Mouse (Mus musculus) inflammation-experienced regulatory T-cells, adult 6 months (primary cell): ENCODE data around the gene Eif4h. TPM values are rescaled to one million over a fixed set of nuclear protein-coding genes. Genes with fewer than 3 reads are reported as not detected.

Source experiments
- ATAC-seq: one replicate; pipeline ENCODE4 v1.8.0; 2017
- polyA plus RNA-seq, 3 experiments: library from polyadenylated mRNA; unstranded; fragments of 100-300 nt; shearing (Covaris generic); gene quantifications; one replicate each; pipeline ENCODE4 v1.2.1; 2017

Eif4h gene
- polyA plus RNA-seq, 3 experiments from 2014 or later, result 92.8 to 133 (median 95.4) TPM

- ATAC-seq, result no peak
These were observed 34.9 kb downstream of the Eif4h start for GRCm38 (mm10) chr5:134604376-134604775.

GRCm38 (mm10) chr5:134597711-134598110 lies 41.6 kb downstream of the Eif4h start:
- ATAC-seq, result no peak

DNA sequence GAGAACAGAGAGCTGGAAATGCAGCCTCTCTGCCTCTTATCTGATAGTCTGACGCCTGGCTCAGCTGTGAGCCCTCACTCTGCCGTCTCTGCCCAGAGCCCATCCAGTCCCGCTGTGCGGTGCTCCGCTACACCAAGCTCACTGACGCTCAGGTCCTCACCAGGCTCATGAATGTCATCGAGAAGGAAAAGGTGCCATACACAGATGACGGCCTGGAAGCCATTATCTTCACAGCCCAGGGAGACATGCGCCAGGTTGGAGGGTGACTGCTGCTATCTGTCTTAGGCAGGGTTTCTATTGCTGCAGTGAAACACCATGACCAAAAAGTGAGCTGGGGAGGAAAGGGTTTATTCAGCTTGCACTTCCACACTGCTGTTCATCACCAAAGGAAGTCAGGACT lies 46.2 kb downstream of the Eif4h start:
- ATAC-seq, result no peak

GRCm38 (mm10) chr5:134592026-134592581 lies 47.2 kb downstream of the Eif4h start:
- ATAC-seq, result no peak

GRCm38 (mm10) chr5:134589900-134590299 lies 49.4 kb downstream of the Eif4h start:
- ATAC-seq, result no peak

- no peak for ATAC-seq
These were observed 54.5 kb downstream of the Eif4h start for GRCm38 (mm10) chr5:134584798-134585197.

DNA sequence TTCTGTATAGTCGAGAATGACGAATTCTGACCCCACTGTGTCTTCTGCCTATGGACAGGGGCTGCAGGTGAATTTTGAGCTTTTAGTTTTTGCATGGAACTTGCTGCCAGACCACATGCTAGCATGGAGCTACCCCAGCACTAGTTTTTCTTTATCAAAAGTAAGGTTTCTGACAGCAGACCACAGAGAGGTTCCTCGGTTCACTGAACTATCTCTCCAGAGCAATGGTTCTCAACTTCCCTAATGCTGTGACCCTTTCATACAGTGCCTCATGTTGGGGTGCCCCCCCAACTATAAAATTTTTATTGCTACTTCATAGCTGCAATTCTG lies 55.4 kb downstream of the Eif4h start:
- ATAC-seq, result no peak

DNA sequence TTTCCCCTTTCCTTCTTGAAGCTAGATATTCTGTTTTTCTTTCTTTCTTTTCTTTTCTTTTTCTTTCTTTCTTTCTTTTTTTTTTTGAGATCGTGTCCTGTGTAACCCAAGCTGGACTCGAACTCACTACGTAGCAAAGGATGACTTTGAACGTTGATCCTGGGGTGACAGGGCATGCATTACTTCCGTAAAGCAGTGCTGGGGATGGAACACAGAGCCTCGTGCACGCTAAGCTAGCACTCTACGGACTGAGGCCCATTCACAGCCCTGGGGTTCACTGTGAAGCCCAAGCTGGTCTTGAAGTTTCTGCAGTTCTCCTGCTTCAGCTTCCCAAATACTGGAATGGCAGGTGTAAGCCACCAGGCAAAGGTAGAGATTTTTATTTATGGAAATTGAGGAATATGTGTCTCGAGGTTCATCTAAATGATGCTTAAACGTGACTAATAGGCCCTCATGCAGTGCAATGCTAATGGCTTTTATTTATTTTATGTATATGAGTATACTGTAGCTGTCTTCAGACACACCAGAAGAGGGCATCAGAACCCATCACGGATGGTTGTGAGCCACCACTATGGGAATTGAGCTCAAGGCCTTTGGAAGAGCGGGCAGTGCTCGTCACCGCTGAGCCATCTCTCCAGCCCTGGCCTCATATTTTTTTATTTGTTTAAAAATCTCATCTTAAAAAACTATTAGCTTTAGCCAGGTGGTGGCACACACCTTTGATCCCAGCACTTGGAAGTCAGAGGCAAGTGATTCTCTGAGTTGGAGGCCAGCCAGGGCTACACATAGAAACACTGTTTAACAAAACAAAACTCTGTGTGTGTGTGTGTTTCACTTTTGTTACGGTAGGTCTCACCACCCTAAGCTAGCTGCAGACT lies 56.0 kb downstream of the Eif4h start:
- ATAC-seq, result no peak

- ATAC-seq, result peak; percentile 99
These were observed 56.9 kb downstream of the Eif4h start for GRCm38 (mm10) chr5:134582221-134582907.

GRCm38 (mm10) chr5:134581146-134581545 lies 58.1 kb downstream of the Eif4h start, which contains the start of gene Rfc2:
Gene Rfc2 (plus strand): TSS chr5:134581366.
- no peak for ATAC-seq

GRCm38 (mm10) chr5:134579135-134579534 lies 60.2 kb downstream of the Eif4h start:
- no peak for ATAC-seq

GRCm38 (mm10) chr5:134577534-134577933 lies 61.8 kb downstream of the Eif4h start:
- ATAC-seq, result no peak

DNA sequence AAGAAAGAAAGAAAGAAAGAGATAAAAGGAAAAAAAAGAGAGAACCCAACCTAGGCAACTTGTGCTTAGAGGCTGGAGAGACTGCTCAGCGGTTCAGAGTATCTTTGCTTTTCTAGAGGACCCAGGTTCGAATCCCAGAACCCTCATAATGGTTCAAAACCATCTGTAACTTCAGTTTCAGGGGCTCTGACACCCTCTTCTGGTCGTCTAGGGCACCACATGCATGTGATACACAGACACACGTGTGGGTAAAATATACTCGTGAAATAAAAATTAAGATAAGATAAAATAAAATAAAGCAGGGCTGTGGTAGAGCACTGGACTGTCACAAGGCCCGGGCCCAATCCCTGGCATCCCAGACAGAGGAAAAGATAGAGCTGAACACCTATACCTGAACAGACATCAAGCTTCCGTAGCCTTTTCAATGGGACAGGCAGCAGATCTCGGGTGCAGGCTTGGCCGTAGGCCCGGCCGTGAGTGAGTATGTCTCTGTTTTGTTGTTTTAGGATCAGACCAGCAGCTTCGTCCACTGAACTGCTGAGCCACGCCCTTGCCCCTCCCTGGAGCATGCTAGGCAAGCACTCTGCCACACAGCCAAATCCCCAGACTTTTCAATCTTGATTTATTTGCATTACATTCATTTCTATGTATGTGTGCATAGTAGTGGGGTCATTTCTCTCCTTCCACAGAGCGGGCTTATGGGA lies 62.6 kb downstream of the Eif4h start:
- ATAC-seq, result no peak

GRCm38 (mm10) chr5:134575833-134576232 lies 63.5 kb downstream of the Eif4h start:
- ATAC-seq, result no peak

DNA sequence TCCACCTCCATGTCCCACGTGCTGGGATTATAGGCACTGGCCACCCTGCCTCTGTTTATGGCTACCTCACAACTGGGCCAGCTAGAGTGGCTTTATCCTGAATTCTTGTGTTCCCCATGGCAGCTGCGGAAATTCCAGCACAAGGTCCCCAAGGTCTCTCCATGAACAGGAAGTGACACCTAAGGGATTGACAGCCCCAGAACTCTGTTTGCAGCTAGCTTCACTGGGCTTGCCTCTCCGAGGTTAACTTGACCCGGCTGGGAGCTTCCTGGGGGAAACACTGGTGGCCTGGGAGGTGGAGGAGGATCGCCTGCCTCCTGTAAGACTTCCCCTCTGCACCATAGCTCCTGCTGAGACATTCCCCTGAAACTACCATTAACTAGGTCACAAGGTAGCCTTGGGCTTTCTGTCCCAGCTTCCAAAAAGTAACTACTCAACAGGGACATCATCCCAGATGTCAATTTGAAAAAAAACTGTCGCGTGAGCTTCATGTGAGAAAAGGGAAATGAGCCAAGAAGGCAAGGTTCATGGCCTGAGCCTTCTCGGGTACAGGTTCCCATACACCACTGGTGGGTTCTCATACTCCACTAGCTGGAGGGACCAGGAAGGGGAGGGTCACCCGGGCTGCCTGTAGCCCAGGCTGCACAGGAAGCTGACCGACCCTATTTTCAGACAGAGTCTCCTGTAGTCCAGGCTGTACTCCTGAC lies 66.6 kb downstream of the Eif4h start:
- no peak for ATAC-seq

- ATAC-seq, result peak; percentile 84
These were observed 67.4 kb downstream of the Eif4h start for GRCm38 (mm10) chr5:134571730-134572507.

Other genes starting within 250 kb of the Eif4h start
- 10 to 100 TPM in 1 of 3 experiments, 1 to 10 TPM in 2; 3.5 to 12.4 (median 5.7) TPM for gene Gtf2ird1, start 182.8 kb downstream of the Eif4h start, polyA plus RNA-seq
- gene Clip2, start 87.1 kb downstream of the Eif4h start, polyA plus RNA-seq, result under 1 TPM; 0.55 to 0.88 (median 0.74) TPM
- gene Syna, start 79.3 kb downstream of the Eif4h start, polyA plus RNA-seq, result 1 to 10 TPM in 1 of 3 experiments, under 1 TPM in 1, not detected in 1; 0.28 to 1.1 TPM
- gene Rfc2, start 58.1 kb downstream of the Eif4h start, polyA plus RNA-seq, result 100 to 1,000 TPM; 140 to 223 (median 144) TPM
- gene Lat2, start 24.5 kb downstream of the Eif4h start, polyA plus RNA-seq, result 10 to 100 TPM in 2 of 3 experiments, 1 to 10 TPM in 1; 6.3 to 13.1 (median 12.2) TPM
- 1 to 10 TPM; 4.4 to 8.4 (median 7.1) TPM for gene Limk1, start 49.1 kb upstream of the Eif4h start, polyA plus RNA-seq
- gene Eln, start 107.8 kb upstream of the Eif4h start, polyA plus RNA-seq, result under 1 TPM in 1 of 3 experiments, not detected in 2; 0.19 TPM